ENCODE assay signal across 8 mouse cellular contexts in genomic region chr9:72925935-72926258, GRCm38 (mm10). TPM values are rescaled to one million over a fixed set of nuclear protein-coding genes. Genes with fewer than 3 reads are reported as not detected.
DNase-seq lines count a peak whose midpoint lies in the region; ATAC-seq and TF ChIP-seq lines count a peak whose summit lies in the region.

No protein-coding gene starts in this region.

- no peak for TF ChIP-seq EP300 in heart, postnatal 0 days (IDR thresholded peaks at IDR 0.05; ENCODE audit: low read depth)
- TF ChIP-seq EP300 in liver, postnatal 0 days (IDR thresholded peaks at IDR 0.05; ENCODE audit: low read depth): no peak

- H3K4me3 ChIP-seq in heart, postnatal 0 days (ENCODE audit: low read depth, low read length): peak overlapping the region; percentile 67
- peak overlapping the region; percentile 37 for H3K4me3 ChIP-seq in bone marrow macrophage, adult 2 months (ENCODE audit: insufficient read depth, low read length)
- H3K4me3 ChIP-seq in liver, postnatal 0 days (ENCODE audit: low read depth, low read length): peak overlapping the region; percentile 53

- H3K9me3 ChIP-seq in heart, postnatal 0 days (replicated peaks; ENCODE audit: control insufficient read depth, low read length): no peaks in the 10 kb centered on the region
- H3K9me3 ChIP-seq in liver, postnatal 0 days (ENCODE audit: low read length): no peaks in the 10 kb centered on the region

- peak overlapping the region; percentile 72 for H3K9ac ChIP-seq in heart, postnatal 0 days (replicated peaks; ENCODE audit: low read depth, low read length)
- peak overlapping the region; percentile 17 for H3K9ac ChIP-seq in liver, postnatal 0 days (replicated peaks)

- WGBS in heart, postnatal 0 days: 4% methylated on average over 20 of the region's 20 CpGs
- 7% methylated on average over 20 of the region's 20 CpGs for WGBS in liver, postnatal 0 days (ENCODE audit: insufficient replicate concordance)

- DNase-seq in heart, postnatal 0 days (ENCODE audit: low spot score): no peak
- no peak for DNase-seq in heart, postnatal 10 days
- peak; percentile 19 for DNase-seq in forelimb bud, embryonic 11.5 days (ENCODE audit: low read depth, low spot score)
- DNase-seq in liver, postnatal 0 days: no peak
- no peak for DNase-seq in thymus, postnatal 10 days (ENCODE audit: low spot score in 2 of 2)
- DNase-seq in embryo, embryonic 10.5 days (ENCODE audit: low spot score): no peak
- no peak for DNase-seq in adrenal gland, adult 2 months

- 0 out of 2 replicates have a peak, but pooled peaks cover 6% of the 10 kb centered on the region for H3K27me3 ChIP-seq in heart, postnatal 0 days (ENCODE audit: control insufficient read depth, insufficient read depth, low read length)
- H3K27me3 ChIP-seq in liver, postnatal 0 days (ENCODE audit: insufficient read depth, low read length): peaks cover 43% of the 10 kb centered on the region

- TF ChIP-seq CTCF in heart, postnatal 0 days (IDR thresholded peaks at IDR 0.05; ENCODE audit: low read depth): no peak
- no peak for TF ChIP-seq CTCF in bone marrow macrophage, adult 2 months (IDR thresholded peaks at IDR 0.05; ENCODE audit: low read depth, low read length)
- no peak for TF ChIP-seq CTCF in liver, postnatal 0 days (IDR thresholded peaks at IDR 0.05; ENCODE audit: low read depth)

- TF ChIP-seq POLR2A in bone marrow macrophage, adult 2 months (IDR thresholded peaks at IDR 0.05; ENCODE audit: borderline replicate concordance, low read depth, low read length): no peak

- H3K36me3 ChIP-seq in heart, postnatal 0 days (replicated peaks; ENCODE audit: control insufficient read depth, insufficient read depth, low read length): no peaks in the 10 kb centered on the region
- no peaks in the 10 kb centered on the region for H3K36me3 ChIP-seq in liver, postnatal 0 days (replicated peaks; ENCODE audit: insufficient read depth, low read length)

- intact Hi-C loops in heart, postnatal 10 days (cut with DNase I): no loop called here

- H3K4me1 ChIP-seq in heart, postnatal 0 days (ENCODE audit: control insufficient read depth, insufficient read depth): no peaks in the 10 kb centered on the region
- no peaks in the 10 kb centered on the region for H3K4me1 ChIP-seq in bone marrow macrophage, adult 2 months (ENCODE audit: control insufficient read depth, insufficient read depth, low read length)
- no peaks in the 10 kb centered on the region for H3K4me1 ChIP-seq in liver, postnatal 0 days (ENCODE audit: insufficient read depth)

- no peak; the same call in 1 of the 2 replicates for ATAC-seq in heart, postnatal 0 days (ENCODE audit: insufficient read depth, low read depth)
- no peak for ATAC-seq in liver, postnatal 0 days

- peak overlapping the region; percentile 80 for H3K4me2 ChIP-seq in heart, postnatal 0 days (ENCODE audit: low read depth, low read length)
- H3K4me2 ChIP-seq in liver, postnatal 0 days (ENCODE audit: low read depth, low read length): peak overlapping the region; percentile 82

- peak overlapping the region; percentile 21; the same call in 1 of the 2 replicates for H3K27ac ChIP-seq in heart, postnatal 0 days (ENCODE audit: low read depth)
- H3K27ac ChIP-seq in bone marrow macrophage, adult 2 months (ENCODE audit: insufficient read depth, low read depth, low read length): no peak overlapping the region
- no peak overlapping the region for H3K27ac ChIP-seq in liver, postnatal 0 days (ENCODE audit: low read depth)

RNA-seq across cellular contexts. Expression of gene Pygo1, which starts 0.5 kb away (rescaled TPM):
- total RNA-seq in heart, postnatal 0 days (2014; rRNA removed; ENCODE audit: low replicate concordance): 1.9 and 2.2 TPM in 2 replicates
- 1.5 and 1.6 TPM in 2 replicates for polyA plus RNA-seq in heart, postnatal 0 days (2015; fragmentation: Nextera tagmentation; extraction: Ambion mirVana)
- total RNA-seq in heart, postnatal 10 days (2021): 1 to 10 TPM; 7.4 to 8.3 TPM
- not detected in 2 replicates for polyA plus RNA-seq in bone marrow macrophage, adult 2 months (2012; ENCODE audit: insufficient read depth, insufficient read length, missing spikeins)
- 0.06 and 0.08 TPM in 2 replicates for polyA plus RNA-seq in liver, postnatal 0 days (2015; fragmentation: Nextera tagmentation; extraction: Ambion mirVana)
- total RNA-seq in adrenal gland, adult 2 months (2021): 1 to 10 TPM; 2.8 to 5.1 TPM
- polyA plus RNA-seq in adrenal gland, adult 2 months (2012; rRNA removed): 0.53 and 0.77 TPM in 2 replicates

RNA-seq across cellular contexts. Expression of gene Dyx1c1, which starts 32.7 kb away (rescaled TPM):
- total RNA-seq in heart, postnatal 0 days (2014; rRNA removed; ENCODE audit: low replicate concordance): not detected in 2 replicates
- 0.47 and 0.51 TPM in 2 replicates for polyA plus RNA-seq in heart, postnatal 0 days (2015; fragmentation: Nextera tagmentation; extraction: Ambion mirVana)
- total RNA-seq in heart, postnatal 10 days (2021): under 1 TPM; 0.43 to 0.79 TPM
- polyA plus RNA-seq in bone marrow macrophage, adult 2 months (2012; ENCODE audit: insufficient read depth, insufficient read length, missing spikeins): 0.34 and 0.48 TPM in 2 replicates
- polyA plus RNA-seq in liver, postnatal 0 days (2015; fragmentation: Nextera tagmentation; extraction: Ambion mirVana): 0.19 and 0.26 TPM in 2 replicates
- total RNA-seq in adrenal gland, adult 2 months (2021): 1 to 10 TPM in 1 of 2 experiments, under 1 TPM in 1; 0.61 to 1.4 TPM
- polyA plus RNA-seq in adrenal gland, adult 2 months (2012; rRNA removed): 0.44 and 0.62 TPM in 2 replicates

RNA-seq across cellular contexts. Expression of gene Gm44503, which starts 32.8 kb away (rescaled TPM):
- total RNA-seq in heart, postnatal 0 days (2014; rRNA removed; ENCODE audit: low replicate concordance): not detected in 2 replicates
- not detected in 2 replicates for polyA plus RNA-seq in heart, postnatal 0 days (2015; fragmentation: Nextera tagmentation; extraction: Ambion mirVana)
- total RNA-seq in heart, postnatal 10 days (2021): not detected
- polyA plus RNA-seq in bone marrow macrophage, adult 2 months (2012; ENCODE audit: insufficient read depth, insufficient read length, missing spikeins): not detected in 2 replicates
- not detected in 2 replicates for polyA plus RNA-seq in liver, postnatal 0 days (2015; fragmentation: Nextera tagmentation; extraction: Ambion mirVana)
- not detected for total RNA-seq in adrenal gland, adult 2 months (2021)
- polyA plus RNA-seq in adrenal gland, adult 2 months (2012; rRNA removed): 0.11 TPM in 1 of 2 replicates, not detected in the other

RNA-seq across cellular contexts. Expression of gene Ccpg1os, which starts 59.3 kb away (rescaled TPM):
- 0.85 and 28.0 TPM in 2 replicates for total RNA-seq in heart, postnatal 0 days (2014; rRNA removed; ENCODE audit: low replicate concordance)
- 15.8 and 19.0 TPM in 2 replicates for polyA plus RNA-seq in heart, postnatal 0 days (2015; fragmentation: Nextera tagmentation; extraction: Ambion mirVana)
- total RNA-seq in heart, postnatal 10 days (2021): 1 to 10 TPM; 4.6 to 4.7 TPM
- polyA plus RNA-seq in bone marrow macrophage, adult 2 months (2012; ENCODE audit: insufficient read depth, insufficient read length, missing spikeins): 6.8 and 7.7 TPM in 2 replicates
- 4.8 and 5.4 TPM in 2 replicates for polyA plus RNA-seq in liver, postnatal 0 days (2015; fragmentation: Nextera tagmentation; extraction: Ambion mirVana)
- 10 to 100 TPM; 21.7 to 25.3 TPM for total RNA-seq in adrenal gland, adult 2 months (2021)
- polyA plus RNA-seq in adrenal gland, adult 2 months (2012; rRNA removed): 8.6 and 10.5 TPM in 2 replicates

RNA-seq across cellular contexts. Expression of gene Ccpg1, which starts 59.3 kb away (rescaled TPM):
- total RNA-seq in heart, postnatal 0 days (2014; rRNA removed; ENCODE audit: low replicate concordance): 8.3 and 11.3 TPM in 2 replicates
- polyA plus RNA-seq in heart, postnatal 0 days (2015; fragmentation: Nextera tagmentation; extraction: Ambion mirVana): 27.2 and 27.3 TPM in 2 replicates
- 10 to 100 TPM; 53.4 to 53.9 TPM for total RNA-seq in heart, postnatal 10 days (2021)
- polyA plus RNA-seq in bone marrow macrophage, adult 2 months (2012; ENCODE audit: insufficient read depth, insufficient read length, missing spikeins): 91.6 and 95.8 TPM in 2 replicates
- polyA plus RNA-seq in liver, postnatal 0 days (2015; fragmentation: Nextera tagmentation; extraction: Ambion mirVana): 14.6 and 15.2 TPM in 2 replicates
- 100 to 1,000 TPM; 135 to 141 TPM for total RNA-seq in adrenal gland, adult 2 months (2021)
- 8.3 and 11.3 TPM in 2 replicates for polyA plus RNA-seq in adrenal gland, adult 2 months (2012; rRNA removed)
